Mouse (Mus musculus): Measurements from ENCODE around the gene Pdss2.

Pdss2 gene

GRCm38 (mm10) chr10:43220910-43221625 lies at the start of gene Pdss2:
Gene Pdss2 (plus strand): TSS chr10:43221486.
- peak; percentile 90 for DNase-seq

- no peak for DNase-seq
Measured at GRCm38 (mm10) chr10:43172066-43172465, 49.2 kb upstream of the Pdss2 start.

GRCm38 (mm10) chr10:43172554-43172953 lies 48.7 kb upstream of the Pdss2 start:
- DNase-seq: no peak

GRCm38 (mm10) chr10:43173141-43173827 lies 48.0 kb upstream of the Pdss2 start:
- peak; percentile 54 for DNase-seq

GRCm38 (mm10) chr10:43173828-43174325 lies 47.4 kb upstream of the Pdss2 start:
- no peak for DNase-seq

- peak; percentile 78 for DNase-seq
Measured at GRCm38 (mm10) chr10:43174326-43175155, 46.7 kb upstream of the Pdss2 start, which contains the start of the genes Sobp and 9030612E09Rik. Gene Sobp (minus strand): TSS chr10:43174530. Gene 9030612E09Rik (plus strand): TSS chr10:43174704.

- DNase-seq: peak; percentile 46
Measured at GRCm38 (mm10) chr10:43175156-43175601, 46.1 kb upstream of the Pdss2 start.

GRCm38 (mm10) chr10:43180313-43180912 lies 40.9 kb upstream of the Pdss2 start:
- no peak for DNase-seq

- DNase-seq: no peak
Measured at GRCm38 (mm10) chr10:43200206-43200605, 21.1 kb upstream of the Pdss2 start.

- DNase-seq: no peak
Measured at GRCm38 (mm10) chr10:43203865-43204264, 17.4 kb upstream of the Pdss2 start.

- DNase-seq: peak; percentile 19
Measured at GRCm38 (mm10) chr10:43211866-43212265, 9.4 kb upstream of the Pdss2 start.

GRCm38 (mm10) chr10:43217361-43217900 lies 3.9 kb upstream of the Pdss2 start:
- no peak for DNase-seq

GRCm38 (mm10) chr10:43220479-43220878 lies 807 bp upstream of the Pdss2 start:
- DNase-seq: no peak

GRCm38 (mm10) chr10:43221659-43222058 lies 373 bp downstream of the Pdss2 start:
- DNase-seq: no peak

- no peak for DNase-seq
Measured at GRCm38 (mm10) chr10:43223391-43223790, 2.1 kb downstream of the Pdss2 start.

- no peak for DNase-seq
Measured at GRCm38 (mm10) chr10:43226391-43226790, 5.1 kb downstream of the Pdss2 start.

- no peak for DNase-seq
Measured at GRCm38 (mm10) chr10:43229236-43229635, 8.0 kb downstream of the Pdss2 start.

- DNase-seq: no peak
Measured at GRCm38 (mm10) chr10:43234522-43234921, 13.2 kb downstream of the Pdss2 start.

GRCm38 (mm10) chr10:43235011-43235410 lies 13.7 kb downstream of the Pdss2 start:
- no peak for DNase-seq

- no peak for DNase-seq
Measured at GRCm38 (mm10) chr10:43235758-43236669, 14.7 kb downstream of the Pdss2 start.

- DNase-seq: no peak
Measured at GRCm38 (mm10) chr10:43242215-43242614, 20.9 kb downstream of the Pdss2 start.

Data from cerebellum, adult 8-10 months (tissue).